Mouse (Mus musculus): ENCODE measurements at regions not wholly inside any gene's neighbourhood (a gene's known extent, or its start where the extent isn't known, plus 50 kb on each side); places are given as distances from the start of the nearest gene placed in this dataset.

DNA sequence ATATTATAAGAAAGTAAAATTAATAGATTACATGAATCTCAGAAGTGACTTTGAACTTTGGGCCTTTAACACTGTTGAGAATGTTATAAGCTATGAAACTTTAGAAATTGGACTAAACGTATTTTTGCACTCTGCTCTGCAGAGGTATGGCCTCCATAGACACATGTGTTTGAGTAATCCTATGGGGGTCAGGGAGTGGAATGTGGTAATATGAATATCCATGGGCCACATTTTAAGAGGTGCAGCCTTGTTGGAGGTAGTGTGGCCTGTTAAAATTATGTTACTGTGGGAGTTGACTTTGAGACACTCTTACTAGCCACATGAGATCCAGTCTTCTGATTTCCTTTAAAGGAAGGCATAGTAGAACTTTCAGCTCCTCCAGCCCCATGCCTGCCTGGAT is 996.8 kb upstream of the Arrdc3 start:
- TF ChIP-seq CTCF (conservative IDR thresholded peaks at IDR 0.05; ENCODE audit: low read length) (no peak), NANOG (IDR thresholded peaks at IDR 0.05; ENCODE audit: borderline replicate concordance, low read length) (no peak), POU5F1 (IDR thresholded peaks at IDR 0.05; ENCODE audit: borderline replicate concordance, low read length) (no peak)
